Mouse (Mus musculus) megakaryocyte, embryonic 14.5 days (primary cell): Measurements from ENCODE around the gene Ctdsp2. TPM values are rescaled to one million over a fixed set of nuclear protein-coding genes. Genes with fewer than 3 reads are reported as not detected.

ENCODE experiments used
- H3K27me3 ChIP-seq: replicated peaks from 2 replicates; pipeline ENCODE3; 2012; ENCODE audit warnings: inconsistent platforms
- H3K36me3 ChIP-seq: replicated peaks from 2 replicates; pipeline ENCODE3; 2012; ENCODE audit warnings: low read length, inconsistent platforms, mixed read lengths
- H3K4me1 ChIP-seq: 2 replicates; pipeline ENCODE4 v1.6.1; 2012; ENCODE audit warnings: inconsistent platforms
- H3K4me3 ChIP-seq: replicated peaks from 2 replicates; pipeline ENCODE3; 2012; ENCODE audit warnings: moderate library complexity, mild to moderate bottlenecking, inconsistent platforms
- H3K9me3 ChIP-seq: 2 replicates; pipeline ENCODE4 v1.6.1; 2012; ENCODE audit warnings: inconsistent platforms
- FLI1 ChIP-seq: IDR thresholded peaks from 2 replicates; pipeline ENCODE4 v1.6.1; 2012; ENCODE audit warnings: low read length, inconsistent platforms, mixed read lengths
- GATA1 ChIP-seq: IDR thresholded peaks from 3 replicates; pipeline ENCODE4 v1.6.1; 2012; ENCODE audit warnings: mixed read lengths, low read length, inconsistent platforms, borderline replicate concordance
- polyA plus RNA-seq: library from polyadenylated mRNA; stranded (reverse); fragments of >175 nt; gene quantifications from 2 replicates; pipeline ENCODE4 v1.2.3, GENCODE M21; 2012; ENCODE audit warnings: low replicate concordance; ENCODE audit not compliant: insufficient read depth

The Ctdsp2 gene
- polyA plus RNA-seq, 1 experiment, result 27.8 TPM

DNA sequence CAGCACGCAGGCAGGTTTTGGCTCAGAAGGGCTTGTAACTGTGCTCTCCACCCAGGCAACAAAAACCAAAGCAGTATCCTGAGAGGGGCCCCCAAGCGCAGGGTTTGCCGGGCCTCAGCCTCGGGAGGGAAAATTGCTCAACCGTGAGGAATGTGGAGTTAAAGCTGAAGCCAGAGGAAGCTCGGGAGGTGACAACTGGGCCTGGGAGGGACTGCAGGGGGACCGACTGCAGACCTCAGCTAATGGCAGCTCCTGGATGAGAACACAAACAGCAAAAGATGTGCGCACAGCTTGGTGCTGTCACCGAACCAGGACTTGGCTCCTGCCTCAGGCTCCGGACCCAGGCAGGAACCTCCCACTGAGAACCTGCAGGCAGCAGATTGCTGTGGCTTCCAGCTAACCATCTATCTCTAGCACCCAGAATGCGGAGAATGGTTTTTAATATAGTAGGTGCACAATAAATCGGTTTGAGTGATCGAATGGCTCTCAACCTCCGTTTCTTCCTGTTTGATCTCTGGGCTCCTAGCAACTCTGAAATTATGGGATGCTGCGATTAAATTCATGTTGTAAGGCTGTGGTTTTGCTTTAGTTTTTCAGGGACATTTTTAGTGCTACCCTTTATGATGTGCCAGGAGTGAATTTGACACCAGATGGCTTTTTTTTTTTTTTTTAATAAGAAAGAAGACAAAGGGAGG is 16.1 kb upstream of the Ctdsp2 start:
- Histone ChIP-seq H3K4me1 (peaks cover 24% of the 10 kb centered on the region), H3K9me3 (peaks cover 7% of the 10 kb centered on the region), H3K4me3 (no peak overlapping the region), H3K36me3 (no peaks in the 10 kb centered on the region), H3K27me3 (peaks cover 43% of the 10 kb centered on the region)
- TF ChIP-seq FLI1 (no peak), GATA1 (no peak)

DNA sequence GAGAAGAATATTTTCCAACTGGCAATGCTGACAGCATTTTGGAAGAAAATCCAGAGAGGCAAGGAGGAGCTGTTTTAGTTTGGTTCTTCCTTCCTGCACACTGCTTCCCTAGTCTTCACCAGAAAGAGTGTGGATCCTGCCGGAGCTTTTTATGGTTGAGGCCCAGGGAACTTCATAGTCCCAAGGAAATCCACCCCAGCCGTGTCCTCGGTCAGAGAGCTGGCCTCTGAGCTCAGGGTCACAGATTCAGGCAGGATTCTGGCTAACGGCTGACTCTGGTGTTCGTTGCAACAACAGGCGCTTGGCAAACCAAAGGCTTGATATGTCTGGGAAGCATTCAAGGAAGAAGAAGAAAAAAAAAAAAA is 15.6 kb upstream of the Ctdsp2 start:
- H3K36me3 ChIP-seq, result no peaks in the 10 kb centered on the region
- H3K4me1 ChIP-seq, result peaks cover 21% of the 10 kb centered on the region
- TF ChIP-seq GATA1 (no peak), FLI1 (no peak)

DNA sequence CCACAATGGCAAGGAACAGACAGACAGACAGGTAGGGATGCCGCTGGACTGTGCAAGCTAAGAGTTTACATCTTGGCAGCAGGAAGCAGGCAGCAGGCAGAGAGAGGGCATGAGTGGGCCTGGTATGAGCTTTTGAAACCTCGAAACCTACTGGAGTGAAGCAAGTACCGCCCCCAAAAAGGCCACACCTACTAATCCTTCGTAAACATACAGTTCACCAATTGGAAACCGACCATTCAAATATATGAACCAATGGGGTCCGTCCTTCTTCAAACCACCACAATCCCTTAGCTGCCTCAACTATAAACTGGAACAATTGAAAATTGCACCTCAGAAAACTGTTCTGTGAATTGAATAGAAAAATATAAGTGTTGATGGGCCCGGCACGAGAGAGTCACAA is 14.7 kb upstream of the Ctdsp2 start:
- Histone ChIP-seq H3K27me3 (peaks cover 35% of the 10 kb centered on the region), H3K36me3 (no peaks in the 10 kb centered on the region), H3K4me3 (no peak overlapping the region), H3K4me1 (peaks cover 21% of the 10 kb centered on the region), H3K9me3 (peaks cover 7% of the 10 kb centered on the region)
- TF ChIP-seq FLI1, result no peak
- no peak for TF ChIP-seq GATA1

More for the DNA sequence above, 15.6 kb upstream of the Ctdsp2 start:
- Histone ChIP-seq H3K4me3 (no peak overlapping the region), H3K9me3 (peaks cover 7% of the 10 kb centered on the region), H3K27me3 (peaks cover 38% of the 10 kb centered on the region)

DNA sequence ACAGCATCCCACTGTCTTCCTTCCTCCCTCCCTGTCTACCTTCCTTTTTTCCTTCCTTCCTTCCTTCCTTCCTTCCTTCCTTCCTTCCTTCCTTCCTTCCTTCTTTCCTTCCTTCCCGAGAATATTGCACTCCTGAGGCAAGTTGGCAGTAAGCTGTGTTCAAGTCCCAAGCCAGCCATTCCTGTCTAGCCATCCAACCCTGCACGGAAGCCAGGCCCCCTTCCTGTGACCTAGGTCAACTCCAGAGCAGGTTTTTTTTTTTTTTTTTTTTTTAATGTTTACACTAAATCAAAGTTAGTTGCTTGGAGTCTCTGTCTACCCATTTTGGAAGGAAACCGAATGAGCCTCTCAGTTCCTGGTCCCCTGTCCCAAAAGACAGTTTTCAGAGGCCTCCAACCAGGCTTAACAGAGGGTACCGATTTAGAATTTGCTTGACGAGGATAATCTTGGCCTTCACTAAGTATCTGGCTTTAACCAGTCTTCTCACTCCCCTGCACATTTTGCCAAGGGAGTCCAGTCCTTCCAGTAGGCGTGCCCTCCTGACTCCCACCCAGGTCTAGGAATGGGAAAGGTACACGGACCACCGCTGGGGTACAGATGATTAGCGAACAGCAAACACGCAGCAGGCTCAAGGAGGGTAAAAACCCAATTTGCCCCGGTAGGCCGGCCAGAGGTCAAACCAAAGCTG is 7.0 kb upstream of the Ctdsp2 start:
- H3K9me3 ChIP-seq, result no peaks in the 10 kb centered on the region
- H3K4me3 ChIP-seq, result no peak overlapping the region
- H3K4me1 ChIP-seq, result peaks cover 25% of the 10 kb centered on the region
- H3K36me3 ChIP-seq, result no peaks in the 10 kb centered on the region
- TF ChIP-seq GATA1 (no peak), FLI1 (no peak)
- H3K27me3 ChIP-seq, result peaks cover 26% of the 10 kb centered on the region

DNA sequence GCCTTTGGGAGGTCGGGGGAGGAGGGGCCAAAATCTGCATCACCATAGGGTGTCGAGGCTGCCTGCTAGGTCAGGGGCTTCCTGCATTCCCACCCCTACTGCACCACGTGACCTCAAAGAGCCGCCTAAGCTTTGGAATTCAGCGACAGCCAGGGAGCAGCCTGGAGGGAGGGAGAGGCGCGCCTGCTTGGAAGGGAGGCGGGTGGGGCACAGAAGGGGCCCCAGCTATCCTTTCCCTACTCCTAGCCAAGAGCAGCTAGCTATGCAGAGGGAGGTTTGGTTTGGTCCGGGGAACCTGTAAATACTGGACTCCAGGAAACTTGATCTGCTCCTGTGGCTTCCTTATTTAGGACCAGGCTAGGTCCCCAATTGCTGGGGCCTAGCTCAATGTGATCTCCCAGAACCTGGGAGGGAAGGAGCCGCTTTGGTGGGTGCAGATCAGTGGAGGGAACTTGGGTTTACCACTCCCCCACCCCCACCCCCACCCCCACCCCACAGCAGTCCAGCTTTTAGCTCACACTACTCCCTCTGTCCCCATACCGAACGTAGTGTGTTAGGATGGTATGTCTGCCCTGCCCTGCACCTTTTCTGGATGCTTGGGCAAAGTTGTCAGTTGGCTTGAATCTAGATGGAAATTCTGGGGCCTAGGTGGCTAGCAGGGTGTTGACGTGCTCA is 6.3 kb upstream of the Ctdsp2 start:
- Histone ChIP-seq H3K4me1 (peaks cover 20% of the 10 kb centered on the region), H3K9me3 (no peaks in the 10 kb centered on the region), H3K36me3 (no peaks in the 10 kb centered on the region), H3K27me3 (peaks cover 28% of the 10 kb centered on the region), H3K4me3 (no peak overlapping the region)
- TF ChIP-seq GATA1 (no peak), FLI1 (no peak)

DNA sequence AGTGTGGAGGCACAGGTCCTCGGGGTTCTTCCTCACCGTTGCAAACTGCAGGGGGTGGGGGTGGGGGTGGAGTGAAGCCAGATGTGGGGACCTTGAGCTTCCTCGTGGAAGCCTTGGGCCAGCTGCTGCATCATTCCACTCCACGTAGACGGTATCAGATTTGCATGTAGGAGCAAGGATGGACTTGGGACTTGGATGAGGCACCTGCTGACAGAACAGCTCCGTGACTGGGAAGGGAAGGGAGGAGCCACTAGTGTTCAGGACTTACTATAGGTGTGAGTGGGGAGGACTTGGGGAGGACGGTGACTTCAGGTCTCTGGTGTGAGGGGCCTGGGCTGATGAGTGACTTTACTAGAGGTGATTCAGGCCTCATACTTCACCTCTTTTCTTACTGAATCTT is 5.5 kb upstream of the Ctdsp2 start:
- Histone ChIP-seq H3K27me3 (peaks cover 28% of the 10 kb centered on the region), H3K4me1 (peaks cover 22% of the 10 kb centered on the region), H3K4me3 (no peak overlapping the region), H3K36me3 (no peaks in the 10 kb centered on the region), H3K9me3 (no peaks in the 10 kb centered on the region)
- TF ChIP-seq FLI1, result no peak
- TF ChIP-seq GATA1, result no peak

DNA sequence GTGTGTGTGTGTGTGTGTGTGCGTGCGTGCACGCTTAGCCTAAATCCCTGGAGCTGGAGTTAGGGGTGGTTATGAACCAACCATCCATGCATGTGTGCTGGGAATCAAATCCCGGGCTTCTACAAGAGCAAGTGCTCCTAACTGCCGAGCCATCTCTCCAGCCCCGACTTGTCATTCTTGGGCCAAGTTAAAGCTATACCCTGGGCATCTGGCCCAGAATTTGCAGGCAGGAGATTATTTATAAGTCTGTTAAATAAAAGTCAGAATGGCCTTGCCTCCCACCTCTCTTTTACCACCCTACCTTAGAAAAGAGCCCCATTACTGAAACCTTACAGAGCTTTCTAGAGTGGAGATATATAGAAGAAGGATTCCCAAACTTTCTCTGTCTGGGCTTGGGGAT is 2.8 kb upstream of the Ctdsp2 start:
- no peak overlapping the region for H3K4me3 ChIP-seq
- peaks cover 34% of the 10 kb centered on the region for H3K4me1 ChIP-seq
- no peaks in the 10 kb centered on the region for H3K9me3 ChIP-seq
- peaks cover 23% of the 10 kb centered on the region for H3K27me3 ChIP-seq
- peaks cover 4% of the 10 kb centered on the region for H3K36me3 ChIP-seq
- TF ChIP-seq GATA1 (no peak), FLI1 (no peak)

DNA sequence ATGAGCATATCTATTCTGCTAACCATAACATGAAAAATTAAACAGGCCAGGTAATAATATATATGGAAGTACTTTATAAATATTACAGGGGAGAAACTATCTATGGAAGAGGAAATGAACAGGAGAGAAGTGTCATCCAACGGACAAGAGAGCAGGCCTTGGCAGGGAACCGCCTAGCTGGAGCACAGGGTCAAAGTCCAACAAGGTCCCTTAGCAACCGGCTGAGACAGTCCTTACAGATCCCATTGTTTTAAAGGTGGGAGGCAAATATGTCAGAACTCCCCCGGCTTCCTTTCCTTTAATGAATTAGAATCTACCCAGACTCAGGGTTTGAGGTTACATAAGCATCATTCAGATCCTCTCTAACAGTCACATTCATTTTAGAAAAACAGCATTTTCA is 1.4 kb upstream of the Ctdsp2 start:
- no peak for TF ChIP-seq FLI1
- TF ChIP-seq GATA1, result no peak
- no peak overlapping the region for H3K4me3 ChIP-seq
- H3K9me3 ChIP-seq, result no peaks in the 10 kb centered on the region
- H3K27me3 ChIP-seq, result peaks cover 21% of the 10 kb centered on the region
- peaks cover 35% of the 10 kb centered on the region for H3K4me1 ChIP-seq
- H3K36me3 ChIP-seq, result peaks cover 16% of the 10 kb centered on the region

DNA sequence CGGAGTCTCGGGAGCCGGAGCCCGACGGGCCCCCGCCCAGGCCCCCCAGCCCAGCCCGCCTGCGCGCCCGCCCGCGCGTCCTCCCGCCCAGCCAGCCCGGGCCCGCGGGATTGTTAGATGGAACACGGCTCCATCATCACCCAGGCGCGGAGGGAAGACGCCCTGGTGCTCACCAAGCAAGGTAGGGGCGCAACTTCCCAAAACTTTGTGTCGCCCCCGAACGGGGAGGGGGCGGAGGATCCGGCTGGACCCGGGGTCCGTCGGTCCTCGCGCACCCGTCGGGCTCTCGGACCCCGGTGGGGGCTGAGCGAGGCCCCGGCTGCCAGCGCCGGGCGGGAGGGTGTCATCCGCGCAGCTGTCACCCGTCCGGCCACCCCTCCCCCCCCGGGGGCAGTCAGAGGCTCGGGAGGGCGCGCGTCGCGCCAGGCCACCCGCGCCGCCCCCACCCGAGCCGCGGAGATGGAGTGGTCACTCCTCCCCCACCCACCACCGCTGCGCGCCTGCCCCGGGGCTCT is 661 bp downstream of the Ctdsp2 start:
- Histone ChIP-seq H3K9me3 (no peaks in the 10 kb centered on the region), H3K27me3 (peaks cover 11% of the 10 kb centered on the region), H3K36me3 (peaks cover 37% of the 10 kb centered on the region), H3K4me3 (peak overlapping the region; percentile 94), H3K4me1 (peaks cover 55% of the 10 kb centered on the region)
- TF ChIP-seq FLI1 (no peak), GATA1 (no peak)
